Mouse (Mus musculus) embryonic stem cell, embryonic (primary cell): ENCODE data around the gene Castor2.

Experiments used
- CTCF ChIA-PET, 4 experiments: fragments of 300-600 bp in 2 of 4; fragments of 350-600 bp in 2 of 4; sonication (Branson Sonifier 250); formaldehyde crosslinking; loops; one replicate each; lab custom pipeline; 2022; ENCODE audit warnings: inconsistent platforms in 2 of 4; lab: Charles Lee
- POLR2A ChIA-PET, 4 experiments: fragments of 300-600 bp in 2 of 4; fragments of 350-600 bp in 2 of 4; sonication (Branson Sonifier 250); formaldehyde crosslinking; loops; one replicate each; lab custom pipeline; 2022; ENCODE audit warnings: antibody characterized with exemption in 4 of 4, inconsistent platforms in 1 of 4; lab: Charles Lee

Castor2 gene

GRCm38 (mm10) chr5:134098341-134098902, 1.1 kb upstream of the Castor2 start:
- ChIA-PET POLR2A (interaction anchor here in 2 of 4 experiments (0.8 to 1.7 kb wide), 6 partner anchors 16 to 216 kb away, joined by 3 to 6 read pairs (median 4); partner anchors contain the start of genes Gtf2i (in 1 of the 2) and Gtf2ird2 (in 1 of the 2)), CTCF (interaction anchor here in 2 of 4 experiments (1.2 to 1.4 kb wide), 2 partner anchors 37 to 48 kb away, joined by 3 to 4 read pairs; no protein-coding TSS in a partner anchor)

- CTCF ChIA-PET: interaction anchor here (0.5 to 1.4 kb wide), 10 partner anchors 16 to 552 kb away, joined by 3 to 4 read pairs (median 4); no protein-coding TSS in a partner anchor
- POLR2A ChIA-PET: interaction anchor here in 3 of 4 experiments (0.6 to 1.7 kb wide), 17 partner anchors 8 to 453 kb away, joined by 3 to 7 read pairs (median 3); partner anchors contain the start of genes Clip2 (in 1 of the 3), Gtf2i (in 1 of the 3) and Gtf2ird2 (in 1 of the 3)
Measured at GRCm38 (mm10) chr5:134098976-134099375, 535 bp upstream of the Castor2 start.

DNA sequence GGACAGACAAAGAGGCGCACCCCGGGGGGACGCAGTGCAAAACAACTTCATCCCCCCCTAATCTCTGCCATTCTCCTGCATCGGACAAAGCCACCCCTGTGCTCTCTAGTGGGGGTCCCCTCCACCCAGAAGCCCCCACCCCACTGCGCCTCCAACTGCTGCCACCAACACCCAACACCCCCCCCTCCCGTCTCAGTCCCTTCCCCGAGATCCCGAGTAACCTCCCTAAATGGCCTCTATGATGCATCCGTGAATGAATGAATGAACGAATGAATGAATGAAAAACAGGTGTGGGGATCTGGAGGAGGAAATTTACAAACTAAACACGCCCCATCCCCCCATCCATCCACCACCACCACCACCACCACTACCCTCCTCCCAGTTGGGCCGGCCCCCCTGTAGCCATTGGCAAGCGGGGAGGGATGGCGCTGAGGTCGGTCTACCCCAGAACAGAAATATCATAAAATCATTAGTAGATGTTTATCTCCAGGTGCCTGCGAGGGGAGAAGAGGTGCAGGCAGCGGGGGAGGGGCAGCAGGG, 791 bp downstream of the Castor2 start:
- POLR2A ChIA-PET: interaction anchor here in 3 of 4 experiments (0.6 to 1.7 kb wide), 7 partner anchors 9 to 550 kb away, joined by 3 to 7 read pairs (median 3); no protein-coding TSS in a partner anchor
- CTCF ChIA-PET: interaction anchor here in 3 of 4 experiments (0.6 to 1.3 kb wide), 5 partner anchors 10 to 346 kb away, joined by 4 to 6 read pairs (median 4); no protein-coding TSS in a partner anchor

GRCm38 (mm10) chr5:134101322-134101721, 1.8 kb downstream of the Castor2 start:
- ChIA-PET CTCF (interaction anchor here in 1 of 4 experiments (0.6 to 1.2 kb wide), 4 partner anchors 11 to 141 kb away, joined by 3 to 6 read pairs (median 3); no protein-coding TSS in a partner anchor), POLR2A (interaction anchor here in 2 of 4 experiments (0.6 to 0.9 kb wide), 4 partner anchors 15 to 25 kb away, joined by 3 to 4 read pairs (median 4); no protein-coding TSS in a partner anchor)

GRCm38 (mm10) chr5:134101883-134102282, 2.4 kb downstream of the Castor2 start:
- CTCF ChIA-PET: interaction anchor here in 2 of 4 experiments (0.6 to 1.1 kb wide), 3 partner anchors 71 to 202 kb away, joined by 3 to 4 read pairs (median 3); no protein-coding TSS in a partner anchor
- POLR2A ChIA-PET: interaction anchor here in 2 of 4 experiments (0.6 to 0.9 kb wide), 4 partner anchors 14 to 26 kb away, joined by 3 to 4 read pairs (median 4); no protein-coding TSS in a partner anchor

GRCm38 (mm10) chr5:134102720-134103119, 3.2 kb downstream of the Castor2 start:
- CTCF ChIA-PET: interaction anchor here in 1 of 4 experiments (0.7 kb wide), 2 partner anchors 26 to 201 kb away, joined by 3 to 4 read pairs; no protein-coding TSS in a partner anchor
- POLR2A ChIA-PET: interaction anchor here in 1 of 4 experiments (1.3 kb wide), 1 partner anchor 16 kb away, joined by 3 read pairs; no protein-coding TSS in a partner anchor

GRCm38 (mm10) chr5:134105829-134106228, 6.3 kb downstream of the Castor2 start:
- ChIA-PET POLR2A (interaction anchor here in 2 of 4 experiments (0.6 to 1.0 kb wide), 2 partner anchors 17 to 64 kb away, joined by 3 read pairs; no protein-coding TSS in a partner anchor), CTCF (no interaction called here)

DNA sequence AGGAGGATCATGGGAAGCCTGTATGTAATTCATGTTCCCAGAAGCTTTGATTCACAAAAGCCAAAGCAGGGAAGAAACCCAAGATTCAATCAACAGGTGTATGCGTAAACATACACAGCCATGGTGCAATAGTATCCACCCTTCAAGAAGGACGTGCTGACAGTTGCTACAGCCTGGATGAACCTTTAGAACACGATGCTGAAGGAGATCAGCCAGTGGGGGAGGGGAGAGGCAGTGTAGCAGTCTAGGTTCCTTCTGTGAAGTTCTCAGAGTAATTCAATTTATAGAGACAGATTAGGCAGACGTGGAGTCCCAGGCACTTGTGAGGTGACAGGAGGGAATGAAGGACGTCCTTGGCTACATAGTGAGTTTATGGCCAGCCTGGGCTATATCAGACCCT, 15.5 kb downstream of the Castor2 start:
- CTCF ChIA-PET: interaction anchor here in 3 of 4 experiments (0.6 to 1.7 kb wide), 3 partner anchors 10 to 24 kb away, joined by 3 to 7 read pairs (median 3); partner anchors contain the start of gene Castor2 (in 1 of the 3)
- POLR2A ChIA-PET: interaction anchor here in 1 of 4 experiments (1.6 kb wide), 1 partner anchor 27 kb away, joined by 4 read pairs; no protein-coding TSS in a partner anchor

GRCm38 (mm10) chr5:134115639-134116259, 16.2 kb downstream of the Castor2 start:
- CTCF ChIA-PET: interaction anchor here in 1 of 4 experiments (1.7 kb wide), 1 partner anchor 16 kb away, joined by 3 read pairs; the partner anchor contains the start of gene Castor2
- POLR2A ChIA-PET: interaction anchor here in 2 of 4 experiments (0.6 to 1.5 kb wide), 3 partner anchors 10 to 27 kb away, joined by 4 read pairs; no protein-coding TSS in a partner anchor

GRCm38 (mm10) chr5:134118798-134119407, 19.4 kb downstream of the Castor2 start:
- POLR2A ChIA-PET: interaction anchor here (0.5 to 1.9 kb wide), 13 partner anchors 9 to 212 kb away, joined by 3 to 7 read pairs (median 4); partner anchors contain the start of genes Castor2 (in 2 of the 4) and Rcc1l (in 1 of the 4)
- CTCF ChIA-PET: no interaction called here

DNA sequence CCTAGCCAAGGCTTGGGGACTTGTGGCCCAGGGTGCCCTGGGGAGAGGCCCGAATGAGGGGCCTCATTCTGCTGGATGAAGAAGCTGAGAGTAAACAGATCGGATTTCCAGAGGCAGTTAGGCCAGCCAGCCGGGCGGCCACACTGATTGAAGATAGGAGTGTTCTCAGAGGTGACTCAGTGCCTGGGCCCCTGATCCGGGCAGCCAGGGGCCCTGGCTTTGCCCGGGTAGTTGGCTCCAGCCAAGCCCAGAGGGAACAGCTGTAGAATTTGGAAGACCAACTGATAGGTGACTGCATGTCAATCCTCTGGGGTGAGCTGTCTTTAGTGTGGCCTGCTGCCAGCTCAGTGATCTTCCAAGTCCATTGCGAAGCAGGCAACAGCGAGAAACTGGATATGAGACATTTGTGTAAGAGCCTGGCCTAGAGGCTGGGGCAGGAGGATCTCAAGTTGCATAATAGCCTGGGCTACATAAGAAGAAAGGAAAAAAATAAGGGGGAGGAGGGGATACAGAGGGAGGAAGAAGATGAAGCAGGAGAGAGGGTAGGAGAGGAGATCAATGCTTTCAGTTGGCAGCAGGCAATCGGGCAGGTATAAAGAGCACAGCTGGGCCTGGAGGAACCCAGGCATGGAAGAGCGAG, 20.1 kb downstream of the Castor2 start:
- POLR2A ChIA-PET: interaction anchor here (0.5 to 1.9 kb wide), 13 partner anchors 9 to 211 kb away, joined by 3 to 7 read pairs (median 4); partner anchors contain the start of genes Castor2 (in 2 of the 4) and Rcc1l (in 1 of the 4)
- CTCF ChIA-PET: no interaction called here

- ChIA-PET CTCF (interaction anchor here in 2 of 4 experiments (0.6 to 1.7 kb wide), 3 partner anchors 31 to 266 kb away, joined by 3 to 5 read pairs (median 3); no protein-coding TSS in a partner anchor), POLR2A (interaction anchor here in 2 of 4 experiments (1.0 to 1.9 kb wide), 5 partner anchors 13 to 147 kb away, joined by 3 to 6 read pairs (median 4); partner anchors contain the start of gene Castor2 (in 2 of the 2))
Measured at GRCm38 (mm10) chr5:134120135-134120534, 20.6 kb downstream of the Castor2 start.

DNA sequence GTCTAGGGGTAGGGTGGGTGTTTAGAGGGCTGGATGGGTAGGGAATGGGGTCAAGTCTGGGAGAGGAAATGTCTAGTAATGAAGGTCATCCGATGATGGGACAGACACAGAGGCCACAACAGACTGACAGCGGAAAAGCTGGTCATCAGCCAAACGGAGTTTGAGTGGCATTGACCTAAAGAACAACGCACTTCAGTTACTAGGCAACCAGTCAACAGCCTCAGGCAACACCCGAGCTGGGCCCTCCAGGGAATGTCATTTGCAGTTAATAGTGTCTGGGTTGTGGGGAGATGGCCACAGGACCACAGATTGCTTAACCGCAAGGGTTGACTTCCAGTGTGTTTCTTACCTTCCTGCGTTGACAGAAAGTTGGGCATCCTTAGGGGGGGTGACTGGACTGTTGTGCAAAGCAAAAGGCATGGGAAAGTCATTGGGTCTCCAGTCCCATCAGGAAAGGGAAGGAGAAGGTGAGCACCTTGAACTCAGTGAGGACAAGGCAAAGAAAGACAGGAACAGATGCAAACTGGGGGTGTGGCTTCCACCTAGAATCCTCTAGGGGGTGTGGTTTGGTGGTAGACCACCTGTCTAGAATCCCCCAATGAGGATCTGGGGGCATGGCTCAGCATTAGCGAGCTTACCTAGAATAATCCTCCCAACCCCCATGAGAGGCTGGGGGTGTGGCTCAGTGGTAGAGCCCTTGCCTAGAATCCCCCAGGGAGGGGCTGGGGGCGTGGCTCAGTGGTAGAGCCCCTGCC, 21.8 kb downstream of the Castor2 start:
- CTCF ChIA-PET: interaction anchor here in 2 of 4 experiments (0.6 to 1.7 kb wide), 2 partner anchors 52 to 583 kb away, joined by 3 to 5 read pairs; no protein-coding TSS in a partner anchor

GRCm38 (mm10) chr5:134121893-134122259, 22.4 kb downstream of the Castor2 start:
- CTCF ChIA-PET: interaction anchor here in 2 of 4 experiments (0.7 to 1.7 kb wide), 2 partner anchors 25 to 51 kb away, joined by 4 to 5 read pairs; no protein-coding TSS in a partner anchor
- POLR2A ChIA-PET: interaction anchor here in 2 of 4 experiments (1.0 to 2.0 kb wide), 2 partner anchors 10 to 22 kb away, joined by 3 to 4 read pairs; partner anchors contain the start of gene Castor2 (in 1 of the 2)

More for the DNA sequence above, 21.8 kb downstream of the Castor2 start:
- POLR2A ChIA-PET: interaction anchor here in 3 of 4 experiments (0.6 to 2.0 kb wide), 7 partner anchors 11 to 968 kb away, joined by 3 to 4 read pairs (median 3); partner anchors contain the start of genes Castor2 (in 1 of the 3) and Mlxipl (in 1 of the 3)

DNA sequence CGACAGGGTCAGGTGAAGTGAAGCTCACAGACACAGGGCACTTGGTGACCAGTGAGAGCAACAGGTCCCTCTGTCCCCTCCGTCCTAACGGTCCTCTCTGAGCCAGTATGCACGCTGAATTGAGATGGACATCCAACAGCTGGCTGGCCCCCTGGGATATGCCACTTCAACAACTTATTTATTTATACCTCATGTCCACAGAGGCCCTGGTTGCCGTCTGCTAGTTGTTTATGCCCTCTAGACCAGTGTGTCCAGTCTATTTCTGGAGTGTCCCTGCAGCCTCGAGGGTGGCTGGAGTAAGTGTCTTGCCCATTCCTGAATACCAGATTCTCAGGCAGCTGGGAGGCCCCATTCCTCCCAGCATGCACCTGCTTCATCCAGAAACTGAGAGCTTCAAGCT, 24.3 kb downstream of the Castor2 start:
- POLR2A ChIA-PET: no interaction called here
- CTCF ChIA-PET: interaction anchor here in 1 of 4 experiments (0.6 kb wide), 1 partner anchor 203 kb away, joined by 4 read pairs; no protein-coding TSS in a partner anchor
